Mouse (Mus musculus) B cell, adult (primary cell): Measurements from ENCODE around the gene Raf1. TPM values are rescaled to one million over a fixed set of nuclear protein-coding genes. Genes with fewer than 3 reads are reported as not detected.

Experiments used
- total RNA-seq: library from RNA; stranded (reverse); gene quantifications from 4 replicates; pipeline ENCODE4 v1.2.4, GENCODE M21; 2023; ENCODE audit not compliant: inconsistent age

Gene Raf1
- 136 to 154 TPM (median 147 TPM) in 4 replicates for total RNA-seq

GRCm38 (mm10) chr6:115676452-115677128 is at the start of gene Raf1:
Raf1 (minus strand) TSS chr6:115676635.

GRCm38 (mm10) chr6:115601715-115602523 is 74.5 kb downstream of the Raf1 start, which contains the start of gene Mkrn2:
Mkrn2 (plus strand) TSS chr6:115601902.

GRCm38 (mm10) chr6:115592458-115592857 is 84.0 kb downstream of the Raf1 start, which contains the start of gene Mkrn2os:
Mkrn2os (minus strand) TSS chr6:115592576.

Other genes starting within 250 kb of the Raf1 start
- 6.3 to 11.2 TPM (median 9.2 TPM) in 4 replicates for gene Tsen2, start 132.0 kb downstream of the Raf1 start, total RNA-seq
- gene Mkrn2os, start 84.1 kb downstream of the Raf1 start, total RNA-seq = not detected in 4 replicates
- gene Mkrn2, start 74.7 kb downstream of the Raf1 start, total RNA-seq = 28.9 to 34.0 TPM (median 31.4 TPM) in 4 replicates
- gene Tmem40, start 85.8 kb upstream of the Raf1 start, total RNA-seq = not detected in 4 replicates
- 4.3 to 5.4 TPM (median 5.0 TPM) in 4 replicates for gene Cand2, start 97.9 kb upstream of the Raf1 start, total RNA-seq
- gene Rpl32, start 132.1 kb upstream of the Raf1 start, total RNA-seq = 2,501 to 2,678 TPM (median 2,550 TPM) in 4 replicates
- 0.35 to 0.36 TPM in 2 of 4 replicates, not detected in the others for gene Efcab12, start 161.8 kb upstream of the Raf1 start, total RNA-seq
- 20.7 to 25.1 TPM (median 23.9 TPM) in 4 replicates for gene Mbd4, start 176.7 kb upstream of the Raf1 start, total RNA-seq
- 3.0 to 5.4 TPM (median 3.9 TPM) in 4 replicates for gene Ift122, start 176.8 kb upstream of the Raf1 start, total RNA-seq